Mouse (Mus musculus): ENCODE measurements at regions not wholly inside any gene's neighbourhood (a gene's known extent, or its start where the extent isn't known, plus 50 kb on each side); places are given as distances from the start of the nearest gene placed in this dataset.

DNA sequence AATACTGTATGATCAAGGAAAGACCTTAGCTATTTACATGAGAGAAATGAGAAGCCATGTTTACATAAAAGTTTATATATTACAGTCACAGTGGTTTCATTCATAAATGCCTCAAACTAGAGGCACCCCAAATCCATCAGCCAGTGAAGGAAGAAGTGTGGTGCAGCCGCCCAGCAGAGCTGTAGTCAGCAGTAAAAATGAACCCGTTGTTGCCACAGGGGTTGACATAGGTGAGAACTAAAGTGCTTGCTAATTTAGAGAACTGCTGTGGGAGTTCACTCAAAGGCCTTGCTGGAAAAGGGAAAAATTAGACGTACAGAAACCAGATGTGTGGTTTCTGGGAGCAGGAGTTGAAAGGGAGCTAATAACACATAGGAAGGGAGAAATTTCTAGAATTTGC, 461.2 kb downstream of the Gm9195 start:
- TF ChIP-seq CTCF (IDR thresholded peaks at IDR 0.05; ENCODE audit: low read depth, low read length) (no peak), POLR2A (IDR thresholded peaks at IDR 0.05; ENCODE audit: extremely low read depth, insufficient read depth, low read length) (no peak)

Data from liver, adult 2 months (tissue).